Mouse (Mus musculus) embryonic stem cell, embryonic (primary cell): ENCODE results near the gene Pde4dip.

Experiments
- CTCF ChIA-PET, 4 experiments: fragments of 300-600 bp in 2 of 4; fragments of 350-600 bp in 2 of 4; sonication (Branson Sonifier 250); formaldehyde crosslinking; loops; one replicate each; lab custom pipeline; 2022; ENCODE audit warnings: inconsistent platforms in 2 of 4; lab: Charles Lee
- POLR2A ChIA-PET, 4 experiments: fragments of 300-600 bp in 2 of 4; fragments of 350-600 bp in 2 of 4; sonication (Branson Sonifier 250); formaldehyde crosslinking; loops; one replicate each; lab custom pipeline; 2022; ENCODE audit warnings: antibody characterized with exemption in 4 of 4, inconsistent platforms in 1 of 4; lab: Charles Lee

Gene Pde4dip

GRCm38 (mm10) chr3:97825246-97825645 lies 63.3 kb downstream of the Pde4dip start:
- CTCF ChIA-PET, result interaction anchor here in 1 of 4 experiments (1.1 kb wide), 1 partner anchor 88 kb away, joined by 3 read pairs; no protein-coding TSS in a partner anchor
- POLR2A ChIA-PET, result interaction anchor here in 3 of 4 experiments (0.7 to 1.0 kb wide), 3 partner anchors 58 to 76 kb away, joined by 3 read pairs; partner anchors contain the start of gene Sec22b (in 1 of the 3)

GRCm38 (mm10) chr3:97824744-97825143 lies 63.8 kb downstream of the Pde4dip start:
- CTCF ChIA-PET, result interaction anchor here in 1 of 4 experiments (1.1 kb wide), 1 partner anchor 87 kb away, joined by 3 read pairs; no protein-coding TSS in a partner anchor
- POLR2A ChIA-PET, result interaction anchor here (0.6 to 1.1 kb wide), 6 partner anchors 14 to 1381 kb away, joined by 3 to 6 read pairs (median 3); partner anchors contain the start of gene Sec22b (in 2 of the 4)

GRCm38 (mm10) chr3:97824011-97824711 lies 64.3 kb downstream of the Pde4dip start:
- POLR2A ChIA-PET, result interaction anchor here in 3 of 4 experiments (0.6 to 2.4 kb wide), 10 partner anchors 13 to 1382 kb away, joined by 3 to 8 read pairs (median 3); partner anchors contain the start of gene Sec22b (in 1 of the 3)
- CTCF ChIA-PET, result interaction anchor here in 1 of 4 experiments (1.0 to 1.2 kb wide), 2 partner anchors 13 to 143 kb away, joined by 3 to 4 read pairs; no protein-coding TSS in a partner anchor

GRCm38 (mm10) chr3:97823438-97823837 lies 65.1 kb downstream of the Pde4dip start:
- POLR2A ChIA-PET, result interaction anchor here in 3 of 4 experiments (0.9 to 2.4 kb wide), 6 partner anchors 12 to 78 kb away, joined by 3 to 8 read pairs (median 4); partner anchors contain the start of gene Sec22b (in 1 of the 3)
- CTCF ChIA-PET, result interaction anchor here in 1 of 4 experiments (1.0 to 1.2 kb wide), 2 partner anchors 12 to 142 kb away, joined by 3 to 4 read pairs; no protein-coding TSS in a partner anchor

- ChIA-PET POLR2A (interaction anchor here in 2 of 4 experiments (0.6 kb wide), 2 partner anchors 11 to 483 kb away, joined by 3 to 8 read pairs; no protein-coding TSS in a partner anchor), CTCF (no interaction called here)
Observed at GRCm38 (mm10) chr3:97819050-97819449, 69.5 kb downstream of the Pde4dip start.

- ChIA-PET POLR2A (interaction anchor here in 2 of 4 experiments (0.6 kb wide), 2 partner anchors 11 to 483 kb away, joined by 3 to 8 read pairs; no protein-coding TSS in a partner anchor), CTCF (interaction anchor here in 1 of 4 experiments (0.7 kb wide), 1 partner anchor 51 kb away, joined by 3 read pairs; no protein-coding TSS in a partner anchor)
Observed at GRCm38 (mm10) chr3:97818383-97818982, 70.0 kb downstream of the Pde4dip start.

- POLR2A ChIA-PET, result interaction anchor here (0.6 to 2.7 kb wide), 18 partner anchors 11 to 1234 kb away, joined by 3 to 8 read pairs (median 4); no protein-coding TSS in a partner anchor
- CTCF ChIA-PET, result interaction anchor here in 3 of 4 experiments (0.6 to 2.0 kb wide), 8 partner anchors 9 to 131 kb away, joined by 3 to 8 read pairs (median 4); no protein-coding TSS in a partner anchor
Observed at GRCm38 (mm10) chr3:97811651-97812399, 76.7 kb downstream of the Pde4dip start.

GRCm38 (mm10) chr3:97811158-97811557 lies 77.3 kb downstream of the Pde4dip start:
- ChIA-PET POLR2A (interaction anchor here (0.6 to 2.7 kb wide), 17 partner anchors 11 to 1233 kb away, joined by 3 to 8 read pairs (median 3); no protein-coding TSS in a partner anchor), CTCF (interaction anchor here in 3 of 4 experiments (0.6 to 2.0 kb wide), 7 partner anchors 11 to 131 kb away, joined by 3 to 8 read pairs (median 4); no protein-coding TSS in a partner anchor)

GRCm38 (mm10) chr3:97810334-97810733 lies 78.2 kb downstream of the Pde4dip start:
- CTCF ChIA-PET, result interaction anchor here in 1 of 4 experiments (2.0 kb wide), 1 partner anchor 11 kb away, joined by 6 read pairs; no protein-coding TSS in a partner anchor
- POLR2A ChIA-PET, result interaction anchor here in 2 of 4 experiments (1.5 to 2.7 kb wide), 4 partner anchors 11 to 64 kb away, joined by 3 to 8 read pairs (median 5); no protein-coding TSS in a partner anchor

- CTCF ChIA-PET, result interaction anchor here in 1 of 4 experiments (0.6 kb wide), 1 partner anchor 32 kb away, joined by 3 read pairs; no protein-coding TSS in a partner anchor
- POLR2A ChIA-PET, result no interaction called here
Observed at GRCm38 (mm10) chr3:97805559-97805958, 82.9 kb downstream of the Pde4dip start.

GRCm38 (mm10) chr3:97803675-97804074 lies 84.8 kb downstream of the Pde4dip start:
- ChIA-PET CTCF (interaction anchor here in 1 of 4 experiments (0.6 kb wide), 1 partner anchor 152 kb away, joined by 5 read pairs; no protein-coding TSS in a partner anchor), POLR2A (interaction anchor here in 1 of 4 experiments (0.6 kb wide), 1 partner anchor 11 kb away, joined by 3 read pairs; no protein-coding TSS in a partner anchor)

GRCm38 (mm10) chr3:97802927-97803326 lies 85.6 kb downstream of the Pde4dip start:
- ChIA-PET POLR2A (interaction anchor here in 1 of 4 experiments (0.6 kb wide), 1 partner anchor 10 kb away, joined by 3 read pairs; no protein-coding TSS in a partner anchor), CTCF (interaction anchor here in 1 of 4 experiments (0.6 kb wide), 1 partner anchor 9 kb away, joined by 3 read pairs; no protein-coding TSS in a partner anchor)

- ChIA-PET CTCF (interaction anchor here in 1 of 4 experiments (0.6 kb wide), 1 partner anchor 10 kb away, joined by 3 read pairs; no protein-coding TSS in a partner anchor), POLR2A (no interaction called here)
Observed at GRCm38 (mm10) chr3:97802297-97802696, 86.2 kb downstream of the Pde4dip start.

GRCm38 (mm10) chr3:97801178-97801699 lies 87.3 kb downstream of the Pde4dip start:
- POLR2A ChIA-PET, result interaction anchor here in 1 of 4 experiments (1.0 kb wide), 1 partner anchor 8 kb away, joined by 3 read pairs; no protein-coding TSS in a partner anchor
- CTCF ChIA-PET, result no interaction called here

GRCm38 (mm10) chr3:97800657-97801056 lies 87.8 kb downstream of the Pde4dip start:
- CTCF ChIA-PET, result interaction anchor here in 2 of 4 experiments (0.6 to 0.7 kb wide), 2 partner anchors 68 to 82 kb away, joined by 6 to 21 read pairs; no protein-coding TSS in a partner anchor
- POLR2A ChIA-PET, result no interaction called here

- ChIA-PET CTCF (interaction anchor here in 3 of 4 experiments (0.6 to 1.6 kb wide), 4 partner anchors 11 to 81 kb away, joined by 6 to 21 read pairs (median 7); no protein-coding TSS in a partner anchor), POLR2A (interaction anchor here in 2 of 4 experiments (0.7 to 1.2 kb wide), 3 partner anchors 9 to 481 kb away, joined by 3 to 8 read pairs (median 3); no protein-coding TSS in a partner anchor)
Observed at GRCm38 (mm10) chr3:97800004-97800403, 88.5 kb downstream of the Pde4dip start.
